Comparison of ENCODE assay signal across 14 mouse cellular contexts in genomic region chr6:50382711-50383110, GRCm38 (mm10).
DNase-seq lines count a peak whose midpoint lies in the region; ATAC-seq and TF ChIP-seq lines count a peak whose summit lies in the region.
"Had no signal": no experiment of that assay in that cellular context is flagged by ENCODE, and none has a peak within 500 bp of the region (broad histone marks: within the 10 kb centered on the region; RNA-seq: fewer than 3 reads in every experiment).

No protein-coding gene starts in this region.

- peaks cover 17 to 35% of the 10 kb centered on the region in 2 experiments for H3K4me1 ChIP-seq in heart, embryonic 14.5 days (ENCODE audit: control insufficient read depth in 2 of 2, insufficient read depth in 2 of 2, low read length in 2 of 2)
- H3K4me1 ChIP-seq in megakaryocyte, embryonic 14.5 days: peaks cover 94% of the 10 kb centered on the region
- peaks cover 19% of the 10 kb centered on the region; the same call in 1 of the 2 replicates for H3K4me1 ChIP-seq in intestine, embryonic 15.5 days (replicated peaks)
- 0 out of 2 replicates have a peak, but pooled peaks cover 2% of the 10 kb centered on the region for H3K4me1 ChIP-seq in forebrain, postnatal 0 days (ENCODE audit: insufficient read depth)

- no peak for ATAC-seq in heart, embryonic 14.5 days (ENCODE audit: insufficient number of reproducible peaks, insufficient read depth, low FRiP score, low read depth)
- ATAC-seq in megakaryocyte, adult 5-6 weeks (ENCODE audit: poor library complexity, severe bottlenecking): no peak
- no peak for ATAC-seq in intestine, embryonic 15.5 days
- ATAC-seq in forebrain, postnatal 0 days: no peak
- ATAC-seq: liver, embryonic 12.5 days had no signal

- 75% methylated on average over 7 of the region's 7 CpGs for WGBS in heart, embryonic 14.5 days
- 83% methylated on average over 7 of the region's 7 CpGs for WGBS in intestine, embryonic 15.5 days
- WGBS in forebrain, postnatal 0 days: 83% methylated on average over 7 of the region's 7 CpGs

- no peaks in the 10 kb centered on the region for H3K9me3 ChIP-seq in heart, embryonic 14.5 days (ENCODE audit: control insufficient read depth, low read length)
- no peaks in the 10 kb centered on the region for H3K9me3 ChIP-seq in megakaryocyte, embryonic 14.5 days
- no peaks in the 10 kb centered on the region for H3K9me3 ChIP-seq in intestine, embryonic 15.5 days
- H3K9me3 ChIP-seq in forebrain, postnatal 0 days (ENCODE audit: low read length): no peaks in the 10 kb centered on the region
- H3K9me3 ChIP-seq: heart, embryonic 10.5 days; hindbrain, embryonic 12.5 days; liver, embryonic 12.5 days; neural tube, embryonic 15.5 days had no signal

- DNase-seq in heart, postnatal 25 days (ENCODE audit: low spot score): no peak
- DNase-seq in forebrain, postnatal 0 days: no peak
- DNase-seq in left cerebral cortex, postnatal 25 days (ENCODE audit: low spot score in 2 of 2): no peak
- DNase-seq: cerebellum, adult 8-10 months; kidney, postnatal 25 days had no signal

- peak overlapping the region; percentile 43; the same call in 1 of the 2 replicates for H3K4me2 ChIP-seq in heart, embryonic 14.5 days (ENCODE audit: low read length)
- H3K4me2 ChIP-seq in intestine, embryonic 15.5 days (replicated peaks): 0 out of 2 replicates have a peak overlapping the region, but pooled peaks have one; percentile 48
- H3K4me2 ChIP-seq in forebrain, postnatal 0 days (ENCODE audit: low read depth): no peak overlapping the region
- H3K4me2 ChIP-seq: hindbrain, embryonic 12.5 days; neural tube, embryonic 15.5 days had no signal

- H3K36me3 ChIP-seq in heart, embryonic 14.5 days (ENCODE audit: control insufficient read depth, insufficient read depth, low read length): no peaks in the 10 kb centered on the region
- H3K36me3 ChIP-seq in megakaryocyte, embryonic 14.5 days (replicated peaks; ENCODE audit: low read length): peaks cover 27% of the 10 kb centered on the region
- H3K36me3 ChIP-seq in intestine, embryonic 15.5 days: no peaks in the 10 kb centered on the region
- no peaks in the 10 kb centered on the region for H3K36me3 ChIP-seq in forebrain, postnatal 0 days (ENCODE audit: insufficient read depth)
- H3K36me3 ChIP-seq: heart, embryonic 10.5 days; hindbrain, embryonic 12.5 days; liver, embryonic 12.5 days; neural tube, embryonic 15.5 days had no signal

- TF ChIP-seq CTCF in forebrain, postnatal 0 days (IDR thresholded peaks at IDR 0.05; ENCODE audit: low read depth): no peak

- no peaks in the 10 kb centered on the region for H3K27me3 ChIP-seq in heart, embryonic 14.5 days (ENCODE audit: control insufficient read depth, insufficient read depth, low read length)
- no peaks in the 10 kb centered on the region for H3K27me3 ChIP-seq in megakaryocyte, embryonic 14.5 days (replicated peaks)
- no peaks in the 10 kb centered on the region for H3K27me3 ChIP-seq in intestine, embryonic 15.5 days (replicated peaks)
- no peaks in the 10 kb centered on the region for H3K27me3 ChIP-seq in forebrain, postnatal 0 days (ENCODE audit: insufficient read depth, low read length)
- H3K27me3 ChIP-seq: CH12.LX; hindbrain, embryonic 12.5 days; liver, embryonic 12.5 days; neural tube, embryonic 15.5 days had no signal

- intact Hi-C loops in heart, postnatal 25 days (cut with DNase I): no loop called here
- intact Hi-C loops in left cerebral cortex, postnatal 25 days (cut with DNase I): loop anchor here (2.0 kb wide), 1 partner anchor 72 kb away; no protein-coding TSS in a partner anchor

- no peak overlapping the region; the same call in 1 of the 2 replicates for H3K9ac ChIP-seq in heart, embryonic 14.5 days (ENCODE audit: low read length)
- H3K9ac ChIP-seq in intestine, embryonic 15.5 days: no peak overlapping the region
- H3K9ac ChIP-seq in forebrain, postnatal 0 days: no peak overlapping the region
- H3K9ac ChIP-seq: hindbrain, embryonic 12.5 days; liver, embryonic 12.5 days; neural tube, embryonic 15.5 days had no signal

- no peak overlapping the region for H3K4me3 ChIP-seq in heart, embryonic 14.5 days (ENCODE audit: control insufficient read depth in 1 of 2, insufficient read depth in 1 of 2, low read depth in 1 of 2, low read length in 2 of 2)
- peak overlapping the region; percentile 1 for H3K4me3 ChIP-seq in megakaryocyte, embryonic 14.5 days (replicated peaks)
- no peak overlapping the region for H3K4me3 ChIP-seq in intestine, embryonic 15.5 days (replicated peaks)
- H3K4me3 ChIP-seq in forebrain, postnatal 0 days (ENCODE audit: low read depth, low read length): no peak overlapping the region
- H3K4me3 ChIP-seq: heart, embryonic 10.5 days; hindbrain, embryonic 12.5 days; liver, embryonic 12.5 days; neural tube, embryonic 15.5 days had no signal

- no peak overlapping the region for H3K27ac ChIP-seq in heart, embryonic 14.5 days (replicated peaks in 1 of 2; ENCODE audit: control insufficient read depth in 1 of 2, insufficient read depth in 1 of 2, low read depth in 2 of 2, low read length in 2 of 2)
- no peak overlapping the region for H3K27ac ChIP-seq in intestine, embryonic 15.5 days
- no peak overlapping the region for H3K27ac ChIP-seq in forebrain, postnatal 0 days (ENCODE audit: low read depth, low read length)
- H3K27ac ChIP-seq: heart, embryonic 10.5 days; hindbrain, embryonic 12.5 days; liver, embryonic 12.5 days; neural tube, embryonic 15.5 days had no signal
